Mouse (Mus musculus) olfactory bulb, adult 2 months (tissue): ENCODE data around the gene Ppp1r13b.

Experiments
- CTCF ChIP-seq: fragments of 200-500 bp; IDR thresholded peaks from 2 replicates; pipeline ENCODE4 v1.5.1; 2012; ENCODE audit warnings: low read depth, mild to moderate bottlenecking, low read length, moderate library complexity; ENCODE audit not compliant: insufficient read depth
- POLR2A ChIP-seq: fragments of 200-500 bp; IDR thresholded peaks from 2 replicates; pipeline ENCODE4 v1.6.1; 2012; ENCODE audit warnings: mild to moderate bottlenecking, low read depth, low read length, moderate library complexity; ENCODE audit not compliant: insufficient read depth

GRCm38 (mm10) chr12:111931411-111932025 lies 23.6 kb upstream of the Ppp1r13b start:
- TF ChIP-seq CTCF (no peak), POLR2A (no peak)
